Mouse (Mus musculus): ENCODE measurements around the gene Troap.

DNA sequence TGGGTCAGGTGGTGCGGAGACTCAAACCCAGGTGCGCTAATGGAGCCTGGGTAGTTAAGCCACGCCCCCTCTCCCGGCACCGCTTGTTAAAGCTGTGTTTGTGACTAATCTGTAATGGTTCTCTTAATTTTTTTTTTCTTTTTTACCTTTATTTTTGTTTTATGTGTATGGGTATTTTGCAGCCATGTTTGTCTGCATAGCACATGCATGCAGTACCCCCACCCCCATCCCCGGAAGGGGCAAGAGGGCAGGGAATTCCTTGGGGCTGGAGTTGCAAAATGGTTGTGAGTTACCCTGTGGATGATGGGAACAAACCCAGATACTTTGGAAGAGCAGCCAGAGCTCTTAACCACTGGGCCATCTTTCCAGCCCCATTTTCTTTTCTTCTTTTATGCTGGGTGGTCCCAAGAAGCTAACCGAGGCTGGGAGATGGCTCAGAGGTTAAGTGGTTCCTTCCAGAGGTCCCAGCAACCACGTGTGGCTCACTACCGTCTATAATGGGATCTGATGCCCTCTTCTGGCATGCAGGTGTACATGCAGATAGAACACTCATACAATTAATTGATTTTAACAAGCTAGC, 39.1 kb downstream of the Troap start:
- TF ChIP-seq KAT2A (conservative IDR thresholded peaks at IDR 0.05; ENCODE audit: low read depth, low read length) = no peak
- peak; percentile 43 to 68 (median 67) for TF ChIP-seq CTCF (IDR thresholded peaks at IDR 0.05 in 2 of 3, conservative IDR thresholded peaks at IDR 0.05 in 1 of 3; ENCODE audit: control insufficient read depth in 1 of 3, insufficient read depth in 1 of 3, low read depth in 2 of 3, low read length in 3 of 3, poor library complexity in 1 of 3, severe bottlenecking in 1 of 3)
- peak in 1 of 2 experiments; percentile 53; a peak in 1 of 4 replicates for TF ChIP-seq POLR2A (IDR thresholded peaks at IDR 0.05; ENCODE audit: control insufficient read depth in 1 of 2, insufficient read depth in 1 of 2, low read depth in 1 of 2, low read length in 2 of 2, poor library complexity in 1 of 2)
- TF ChIP-seq ZC3H11A (IDR thresholded peaks at IDR 0.05; ENCODE audit: low read depth, low read length) = 0 out of 2 replicates have a peak, but pooled peaks have one; percentile 16
- TF ChIP-seq POLR2AphosphoS2 (IDR thresholded peaks at IDR 0.05; ENCODE audit: low read length) = no peak; the same call in 1 of the 2 replicates
- no peak for TF ChIP-seq GATA1 (IDR thresholded peaks at IDR 0.05; ENCODE audit: low read depth, low read length)
- no peak for TF ChIP-seq ZKSCAN1 (IDR thresholded peaks at IDR 0.05; ENCODE audit: low read depth, low read length)
- no peak for TF ChIP-seq MYB (IDR thresholded peaks at IDR 0.05; ENCODE audit: low read depth, low read length)
- no peak for TF ChIP-seq MEF2A (IDR thresholded peaks at IDR 0.05; ENCODE audit: extremely low read depth, insufficient replicate concordance, low read depth, low read length, poor library complexity, severe bottlenecking)
- 0 out of 2 replicates have a peak, but pooled peaks have one; percentile 21 for TF ChIP-seq RCOR1 (IDR thresholded peaks at IDR 0.05; ENCODE audit: low read depth, low read length)
- TF ChIP-seq MYC (IDR thresholded peaks at IDR 0.05; ENCODE audit: low read depth, low read length) = peak; percentile 99
- no peak for TF ChIP-seq BHLHE40 (IDR thresholded peaks at IDR 0.05; ENCODE audit: borderline replicate concordance, low read depth, low read length)

Data from MEL (cell line).